Mouse (Mus musculus): ENCODE data around the gene Gm15517. TPM values are rescaled to one million over a fixed set of nuclear protein-coding genes. Genes with fewer than 3 reads are reported as not detected.
A peak's percentile ranks its signal among the peaks of the same experiment; 100 is the strongest.

Gm15517 gene
- polyA plus RNA-seq, 1 experiment from 2014 or later = not detected

DNA sequence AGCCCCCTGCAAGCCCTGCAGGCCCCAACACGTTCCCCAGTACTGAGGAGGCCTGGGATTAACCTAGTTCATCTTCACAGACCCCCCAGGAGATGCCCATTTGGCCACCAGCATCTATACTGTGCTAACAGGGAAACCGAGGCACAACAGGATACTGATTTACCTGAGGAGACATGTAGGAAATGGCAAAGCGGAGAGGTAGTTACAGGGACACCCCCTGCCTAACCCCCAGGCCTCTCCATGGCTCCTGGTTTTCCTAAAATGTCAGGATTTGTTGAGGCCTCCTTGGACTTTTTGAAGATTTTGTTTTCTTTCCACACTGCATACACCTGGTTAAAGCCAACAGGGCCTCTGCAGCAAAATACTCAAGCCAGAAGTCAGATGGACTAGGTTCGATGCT lies 4.0 kb upstream of the Gm15517 start, which contains the start of gene Acp4:
Acp4 (minus strand) TSS at position 101 of the 400 bp plus-strand sequence.
- no peak for ATAC-seq (ENCODE audit: low FRiP score, low TSS enrichment)
- H3K4me1 ChIP-seq (ENCODE audit: control insufficient read depth, insufficient read depth, low read length) = 0 out of 2 replicates have a peak, but pooled peaks cover 2% of the 10 kb centered on the region
- no peaks in the 10 kb centered on the region for H3K9me3 ChIP-seq (ENCODE audit: control insufficient read depth, low read length)
- no peak within 1 kb of the TSS for H3K4me3 ChIP-seq (ENCODE audit: low read length)
- no peak within 1 kb of the TSS for H3K9ac ChIP-seq (ENCODE audit: low read depth, low read length)
- H3K27ac ChIP-seq (ENCODE audit: low read depth, low read length) = no peak within 1 kb of the TSS
- H3K4me2 ChIP-seq (replicated peaks; ENCODE audit: low read depth, low read length) = no peak within 1 kb of the TSS
- H3K27me3 ChIP-seq (ENCODE audit: control insufficient read depth, insufficient read depth, low read length) = no peaks in the 10 kb centered on the region; the same call in 1 of the 2 replicates
- WGBS = 81% methylated on average over 4 of the region's 4 CpGs
- H3K36me3 ChIP-seq (ENCODE audit: control insufficient read depth, insufficient read depth, low read length) = peaks cover 17% of the 10 kb centered on the region

DNA sequence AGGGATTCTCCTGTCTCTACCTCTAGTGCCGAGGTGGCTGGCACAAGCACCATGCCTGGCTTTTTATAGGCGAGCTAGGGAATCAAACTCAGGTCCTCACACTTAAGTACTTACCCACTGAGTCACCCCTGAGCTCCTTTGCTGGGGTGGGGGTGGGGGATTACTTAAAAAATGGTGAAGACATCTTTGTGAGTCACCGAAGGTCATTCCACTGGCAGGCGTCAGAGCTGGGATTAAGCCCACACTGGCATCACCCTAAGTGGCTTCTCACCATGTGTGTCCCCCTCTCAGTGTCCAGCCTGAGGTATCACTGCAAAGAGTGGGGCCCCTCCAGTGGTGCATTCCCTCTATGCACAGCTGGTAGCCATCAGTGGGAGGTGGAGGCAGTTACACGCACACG lies 837 bp upstream of the Gm15517 start:
- no peaks in the 10 kb centered on the region for H3K9me3 ChIP-seq (ENCODE audit: control insufficient read depth, low read length)
- WGBS = 82% methylated on average over 6 of the region's 6 CpGs
- ATAC-seq (ENCODE audit: low FRiP score, low TSS enrichment) = no peak

DNA sequence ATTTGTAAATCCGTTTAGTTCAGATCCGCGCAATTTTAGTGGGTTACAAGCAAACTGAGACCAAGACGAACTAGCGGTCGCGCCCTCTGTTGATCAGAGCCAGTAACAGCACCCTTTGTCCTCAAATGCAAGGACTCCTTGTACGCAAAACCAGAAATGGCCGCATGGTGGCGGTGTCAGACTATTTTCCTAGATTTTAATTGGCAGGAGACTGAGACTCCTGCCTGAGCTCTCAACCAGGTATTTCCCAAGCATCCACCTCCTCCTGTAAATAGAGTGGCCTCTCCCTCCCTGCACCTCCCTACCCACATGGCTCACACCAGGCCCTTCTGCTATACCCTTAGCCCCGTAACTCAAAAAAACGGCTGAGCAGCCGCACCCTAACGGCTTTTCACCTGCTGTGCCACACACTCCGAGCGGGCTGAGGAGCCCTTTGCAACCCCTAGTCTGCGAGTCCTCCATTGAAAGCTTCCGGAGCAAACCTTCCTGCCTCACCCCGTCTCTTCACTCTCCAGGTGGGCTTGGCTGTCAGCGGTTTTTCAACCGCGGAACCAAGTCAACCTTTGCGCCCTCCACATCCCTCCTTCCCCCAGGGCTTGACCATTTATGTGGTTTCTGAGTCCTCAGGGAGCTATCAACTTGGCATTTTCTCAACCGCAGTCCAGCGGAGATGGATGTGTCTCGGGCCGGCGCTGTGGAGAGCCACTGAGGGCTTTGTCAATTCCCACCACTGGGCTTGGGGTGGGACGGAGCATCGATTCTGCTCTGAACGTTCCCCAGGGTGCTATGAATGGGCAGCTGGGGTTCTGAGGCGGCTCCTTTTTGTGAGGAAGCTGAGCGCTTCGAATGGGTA lies 1.8 kb downstream of the Gm15517 start:
- Histone ChIP-seq H3K27me3 (ENCODE audit: control insufficient read depth, insufficient read depth, low read length) (no peaks in the 10 kb centered on the region; the same call in 1 of the 2 replicates), H3K4me3 (ENCODE audit: low read length) (no peak overlapping the region; the same call in 1 of the 2 replicates), H3K27ac (ENCODE audit: low read depth, low read length) (no peak overlapping the region), H3K9me3 (ENCODE audit: control insufficient read depth, low read length) (no peaks in the 10 kb centered on the region), H3K4me1 (ENCODE audit: control insufficient read depth, insufficient read depth, low read length) (0 out of 2 replicates have a peak, but pooled peaks cover 4% of the 10 kb centered on the region), H3K9ac (ENCODE audit: low read depth, low read length) (peak overlapping the region; percentile 7; the same call in 1 of the 2 replicates), H3K4me2 (replicated peaks; ENCODE audit: low read depth, low read length) (peak overlapping the region; percentile 41), H3K36me3 (ENCODE audit: control insufficient read depth, insufficient read depth, low read length) (no peaks in the 10 kb centered on the region)
- 3% methylated on average over 34 of the region's 34 CpGs for WGBS
- ATAC-seq (ENCODE audit: low FRiP score, low TSS enrichment) = peak; percentile 74

More for the DNA sequence above, 837 bp upstream of the Gm15517 start:
- Histone ChIP-seq H3K27me3 (ENCODE audit: control insufficient read depth, insufficient read depth, low read length) (no peaks in the 10 kb centered on the region; the same call in 1 of the 2 replicates), H3K4me2 (replicated peaks; ENCODE audit: low read depth, low read length) (no peak overlapping the region), H3K36me3 (ENCODE audit: control insufficient read depth, insufficient read depth, low read length) (no peaks in the 10 kb centered on the region), H3K27ac (ENCODE audit: low read depth, low read length) (no peak overlapping the region), H3K4me3 (ENCODE audit: low read length) (no peak overlapping the region), H3K9ac (ENCODE audit: low read depth, low read length) (no peak overlapping the region), H3K4me1 (ENCODE audit: control insufficient read depth, insufficient read depth, low read length) (0 out of 2 replicates have a peak, but pooled peaks cover 4% of the 10 kb centered on the region)

DNA sequence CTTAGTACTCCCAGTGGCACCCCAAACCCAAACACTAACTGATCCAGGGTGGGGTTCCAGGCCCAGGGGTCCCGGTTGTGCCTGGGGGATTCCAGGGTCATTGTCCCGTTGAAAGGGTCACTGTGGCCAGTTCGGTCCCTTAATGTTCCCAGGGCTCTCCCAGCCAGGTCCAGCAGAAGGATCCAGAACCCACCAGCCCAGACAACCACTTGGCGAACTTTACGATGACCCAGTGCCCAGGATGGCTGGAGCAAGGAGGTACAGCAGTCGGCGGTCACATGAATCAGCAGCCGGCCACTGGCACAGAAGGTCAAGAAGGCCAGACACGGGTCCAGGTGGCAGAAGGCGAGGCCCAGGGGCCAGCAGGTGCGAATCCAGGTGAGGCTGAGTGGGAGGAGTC lies 6.9 kb downstream of the Gm15517 start:
- H3K9ac ChIP-seq (ENCODE audit: low read depth, low read length) = no peak overlapping the region
- no peak for ATAC-seq (ENCODE audit: low FRiP score, low TSS enrichment)
- 0 out of 2 replicates have a peak, but pooled peaks cover 1% of the 10 kb centered on the region for H3K4me1 ChIP-seq (ENCODE audit: control insufficient read depth, insufficient read depth, low read length)
- no peaks in the 10 kb centered on the region for H3K9me3 ChIP-seq (ENCODE audit: control insufficient read depth, low read length)
- WGBS = 81% methylated on average over 11 of the region's 11 CpGs
- no peaks in the 10 kb centered on the region for H3K36me3 ChIP-seq (ENCODE audit: control insufficient read depth, insufficient read depth, low read length)
- H3K27ac ChIP-seq (ENCODE audit: low read depth, low read length) = no peak overlapping the region
- H3K27me3 ChIP-seq (ENCODE audit: control insufficient read depth, insufficient read depth, low read length) = no peaks in the 10 kb centered on the region; the same call in 1 of the 2 replicates
- H3K4me3 ChIP-seq (ENCODE audit: low read length) = no peak overlapping the region
- H3K4me2 ChIP-seq (replicated peaks; ENCODE audit: low read depth, low read length) = no peak overlapping the region

DNA sequence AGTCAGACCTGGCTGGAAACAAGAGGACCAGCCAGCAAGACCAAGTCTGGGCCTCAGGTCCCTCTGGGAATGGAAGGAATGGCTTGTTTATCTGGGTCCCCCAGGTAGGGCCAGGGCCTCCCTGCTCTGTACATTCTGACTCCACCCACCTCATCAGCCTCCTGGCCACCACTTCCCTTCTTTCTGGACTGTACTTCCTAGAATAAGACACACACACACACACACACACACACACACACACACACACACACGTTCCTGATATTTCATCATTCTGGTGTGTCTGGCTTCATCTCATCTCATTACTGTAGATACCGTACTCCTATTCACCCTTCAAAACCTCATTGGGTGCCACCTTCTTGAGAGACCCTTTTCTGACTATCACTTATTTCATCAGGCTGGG lies 8.2 kb downstream of the Gm15517 start:
- H3K9me3 ChIP-seq (ENCODE audit: control insufficient read depth, low read length) = no peaks in the 10 kb centered on the region
- no peak for ATAC-seq (ENCODE audit: low FRiP score, low TSS enrichment)
- H3K27ac ChIP-seq (ENCODE audit: low read depth, low read length) = no peak overlapping the region
- WGBS = 80% methylated on average over 2 of the region's 2 CpGs
- no peak overlapping the region for H3K9ac ChIP-seq (ENCODE audit: low read depth, low read length)
- H3K4me1 ChIP-seq (ENCODE audit: control insufficient read depth, insufficient read depth, low read length) = no peaks in the 10 kb centered on the region
- H3K27me3 ChIP-seq (ENCODE audit: control insufficient read depth, insufficient read depth, low read length) = peaks cover 11% of the 10 kb centered on the region
- no peaks in the 10 kb centered on the region for H3K36me3 ChIP-seq (ENCODE audit: control insufficient read depth, insufficient read depth, low read length)
- no peak overlapping the region for H3K4me3 ChIP-seq (ENCODE audit: low read length)
- no peak overlapping the region for H3K4me2 ChIP-seq (replicated peaks; ENCODE audit: low read depth, low read length)

DNA sequence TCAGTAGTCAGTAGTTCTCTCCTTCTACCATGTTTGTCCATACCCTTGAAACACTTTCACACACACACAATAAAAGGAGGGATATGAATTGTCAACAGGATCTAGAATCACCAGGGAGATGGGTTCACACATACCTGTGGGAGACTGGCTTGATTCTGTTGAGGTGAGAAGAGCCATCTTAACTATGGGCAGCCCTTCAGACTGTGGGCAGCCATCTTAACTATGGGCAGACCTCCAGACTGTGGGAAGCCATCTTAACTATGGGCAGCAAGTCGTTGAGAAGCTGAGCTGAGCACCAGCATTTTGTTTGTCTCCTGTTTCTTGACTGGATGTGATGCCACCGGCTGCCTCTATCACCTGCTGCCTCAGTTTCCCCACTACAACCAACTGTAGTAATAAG lies 10.1 kb downstream of the Gm15517 start:
- Histone ChIP-seq H3K4me2 (replicated peaks; ENCODE audit: low read depth, low read length) (no peak overlapping the region), H3K36me3 (ENCODE audit: control insufficient read depth, insufficient read depth, low read length) (no peaks in the 10 kb centered on the region), H3K27ac (ENCODE audit: low read depth, low read length) (no peak overlapping the region), H3K4me3 (ENCODE audit: low read length) (no peak overlapping the region), H3K9me3 (ENCODE audit: control insufficient read depth, low read length) (no peaks in the 10 kb centered on the region), H3K9ac (ENCODE audit: low read depth, low read length) (no peak overlapping the region), H3K4me1 (ENCODE audit: control insufficient read depth, insufficient read depth, low read length) (no peaks in the 10 kb centered on the region), H3K27me3 (ENCODE audit: control insufficient read depth, insufficient read depth, low read length) (peaks cover 13% of the 10 kb centered on the region)
- ATAC-seq (ENCODE audit: low FRiP score, low TSS enrichment) = no peak
- WGBS = 76% methylated on average over 2 of the region's 2 CpGs

DNA sequence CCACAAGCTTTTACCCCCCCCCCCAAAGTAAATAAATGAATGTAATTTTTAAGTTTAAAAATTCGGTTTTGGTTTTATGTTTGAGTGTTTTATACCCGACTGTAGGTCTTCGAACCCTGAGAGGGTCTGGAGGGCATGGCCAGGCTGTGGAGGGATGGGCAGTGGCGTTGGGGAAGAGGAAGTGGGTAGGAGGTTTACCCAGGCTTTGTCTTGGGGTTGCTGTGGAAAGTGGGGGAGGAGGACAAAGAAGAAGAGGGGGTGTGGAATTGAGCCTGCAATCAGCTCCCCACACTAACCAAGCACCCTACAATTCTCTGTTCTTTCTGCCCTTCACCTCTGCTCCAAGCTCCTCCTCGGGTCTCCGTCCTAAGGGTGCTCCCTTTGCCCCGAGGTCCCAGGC lies 11.3 kb downstream of the Gm15517 start:
- no peak for ATAC-seq (ENCODE audit: low FRiP score, low TSS enrichment)
- Histone ChIP-seq H3K27ac (ENCODE audit: low read depth, low read length) (no peak overlapping the region), H3K36me3 (ENCODE audit: control insufficient read depth, insufficient read depth, low read length) (no peaks in the 10 kb centered on the region), H3K4me3 (ENCODE audit: low read length) (no peak overlapping the region), H3K4me2 (replicated peaks; ENCODE audit: low read depth, low read length) (no peak overlapping the region), H3K4me1 (ENCODE audit: control insufficient read depth, insufficient read depth, low read length) (no peaks in the 10 kb centered on the region), H3K9ac (ENCODE audit: low read depth, low read length) (no peak overlapping the region), H3K27me3 (ENCODE audit: control insufficient read depth, insufficient read depth, low read length) (peaks cover 13% of the 10 kb centered on the region), H3K9me3 (ENCODE audit: control insufficient read depth, low read length) (no peaks in the 10 kb centered on the region)
- WGBS = 92% methylated on average over 7 of the region's 7 CpGs

DNA sequence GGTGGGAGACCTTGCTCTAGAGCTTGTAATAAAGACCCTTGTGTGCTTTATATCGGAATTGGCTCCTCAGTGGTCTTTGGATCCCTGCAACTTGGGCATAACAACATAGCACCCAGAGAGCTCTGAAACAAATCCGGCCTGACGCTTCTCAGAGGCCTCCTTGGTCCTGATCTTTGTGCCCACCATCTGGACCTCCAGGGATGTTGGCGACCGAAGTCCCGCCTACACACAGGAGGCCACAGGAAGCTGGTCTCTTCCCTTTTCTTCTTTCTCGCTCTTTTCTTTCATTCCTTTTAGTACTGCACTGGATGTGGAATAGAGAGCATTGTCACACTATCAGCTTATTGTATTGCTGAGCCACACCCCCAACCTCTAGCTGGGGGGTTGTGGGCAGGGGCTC lies 12.2 kb downstream of the Gm15517 start:
- H3K4me2 ChIP-seq (replicated peaks; ENCODE audit: low read depth, low read length) = no peak overlapping the region
- H3K36me3 ChIP-seq (ENCODE audit: control insufficient read depth, insufficient read depth, low read length) = no peaks in the 10 kb centered on the region
- no peak overlapping the region for H3K27ac ChIP-seq (ENCODE audit: low read depth, low read length)
- no peak overlapping the region for H3K4me3 ChIP-seq (ENCODE audit: low read length)
- no peak for ATAC-seq (ENCODE audit: low FRiP score, low TSS enrichment)
- no peaks in the 10 kb centered on the region for H3K4me1 ChIP-seq (ENCODE audit: control insufficient read depth, insufficient read depth, low read length)
- H3K9ac ChIP-seq (ENCODE audit: low read depth, low read length) = no peak overlapping the region
- peaks cover 13% of the 10 kb centered on the region for H3K27me3 ChIP-seq (ENCODE audit: control insufficient read depth, insufficient read depth, low read length)
- peaks cover 2% of the 10 kb centered on the region; the same call in 1 of the 2 replicates for H3K9me3 ChIP-seq (ENCODE audit: control insufficient read depth, low read length)
- 78% methylated on average over 7 of the region's 7 CpGs for WGBS

DNA sequence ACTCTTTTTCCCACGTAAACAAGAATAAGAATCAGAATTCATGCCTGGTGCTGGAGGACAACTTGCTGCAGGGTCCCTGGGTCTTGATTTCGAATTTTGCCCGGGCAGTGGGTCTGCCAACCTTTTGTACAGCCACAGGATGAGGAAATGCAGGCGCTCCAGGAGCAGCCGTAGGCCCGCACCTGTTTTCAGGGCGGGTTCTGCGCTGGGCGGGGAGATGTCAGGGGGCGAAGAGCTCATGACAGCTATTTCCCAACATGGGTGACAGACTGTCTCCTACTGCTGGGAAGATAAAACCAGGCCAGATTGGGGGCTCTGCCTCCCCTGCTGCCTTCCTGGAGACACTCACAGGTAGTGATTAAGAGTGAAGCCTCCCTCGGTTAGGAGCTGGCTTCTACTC lies 12.8 kb downstream of the Gm15517 start:
- Histone ChIP-seq H3K9me3 (ENCODE audit: control insufficient read depth, low read length) (peaks cover 2% of the 10 kb centered on the region; the same call in 1 of the 2 replicates), H3K4me2 (replicated peaks; ENCODE audit: low read depth, low read length) (no peak overlapping the region), H3K27me3 (ENCODE audit: control insufficient read depth, insufficient read depth, low read length) (peaks cover 13% of the 10 kb centered on the region), H3K4me1 (ENCODE audit: control insufficient read depth, insufficient read depth, low read length) (no peaks in the 10 kb centered on the region), H3K9ac (ENCODE audit: low read depth, low read length) (no peak overlapping the region), H3K27ac (ENCODE audit: low read depth, low read length) (no peak overlapping the region), H3K4me3 (ENCODE audit: low read length) (no peak overlapping the region), H3K36me3 (ENCODE audit: control insufficient read depth, insufficient read depth, low read length) (no peaks in the 10 kb centered on the region)
- ATAC-seq (ENCODE audit: low FRiP score, low TSS enrichment) = no peak
- 26% methylated on average over 11 of the region's 11 CpGs for WGBS

All from kidney, embryonic 14.5 days (tissue).